Mouse (Mus musculus): ENCODE data around the gene Tmem9. TPM values are rescaled to one million over a fixed set of nuclear protein-coding genes. Genes with fewer than 3 reads are reported as not detected.

Gene Tmem9
- 7.1 and 12.5 TPM in 2 replicates for polyA plus RNA-seq (2012; ENCODE audit: low replicate concordance)

GRCm38 (mm10) chr1:136007211-136008158, at the start of gene Tmem9:
Gene Tmem9, plus strand, starts transcription at chr1:136008150.

DNA sequence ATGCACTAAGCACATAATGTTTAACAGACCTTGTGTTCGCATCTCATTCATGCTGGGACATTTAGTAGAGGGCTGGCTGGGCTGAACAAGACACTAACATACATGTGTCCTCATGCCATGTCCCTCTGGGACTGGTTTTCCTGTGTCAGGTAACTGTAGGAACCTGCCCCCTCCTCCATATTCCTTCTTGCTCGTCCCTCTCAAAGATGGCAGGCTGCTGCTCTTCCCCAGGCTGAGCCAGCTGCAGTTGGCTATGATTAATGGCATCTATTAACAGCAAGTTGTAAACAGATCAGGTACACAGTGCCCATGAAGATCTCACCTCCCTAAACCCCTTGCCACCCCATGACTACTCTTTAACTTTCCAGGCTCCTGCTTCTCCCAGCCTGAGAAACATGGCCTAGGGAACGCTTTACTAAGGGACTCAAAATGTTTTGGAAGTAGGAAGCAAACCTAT, 1.6 kb upstream of the Tmem9 start, which contains the start of gene Igfn1:
Igfn1 (minus strand) TSS at position 51 of the 457 bp plus-strand sequence.

GRCm38 (mm10) chr1:136050312-136051012, 42.5 kb downstream of the Tmem9 start, which contains the start of gene Ascl5:
Gene Ascl5, plus strand, starts transcription at chr1:136050804.

GRCm38 (mm10) chr1:136052547-136052946, 44.6 kb downstream of the Tmem9 start, which contains the start of gene Cacna1s:
Gene Cacna1s, plus strand, starts transcription at chr1:136052750.

Other genes with a start within 250 kb of the Tmem9 start
- 2.3 and 2.8 TPM in 2 replicates for gene Phlda3, start 242.0 kb upstream of the Tmem9 start, polyA plus RNA-seq (2012; ENCODE audit: low replicate concordance)
- gene Tnni1, start 228.7 kb upstream of the Tmem9 start, polyA plus RNA-seq (2012; ENCODE audit: low replicate concordance) = 0.42 TPM in 1 of 2 replicates, not detected in the other
- gene Lad1, start 189.6 kb upstream of the Tmem9 start, polyA plus RNA-seq (2012; ENCODE audit: low replicate concordance) = 3.9 and 6.1 TPM in 2 replicates
- 0.13 and 0.20 TPM in 2 replicates for gene Tnnt2, start 171.8 kb upstream of the Tmem9 start, polyA plus RNA-seq (2012; ENCODE audit: low replicate concordance)
- not detected in 2 replicates for gene Pkp1, start 88.9 kb upstream of the Tmem9 start, polyA plus RNA-seq (2012; ENCODE audit: low replicate concordance)
- 0.02 and 0.03 TPM in 2 replicates for gene Igfn1, start 1.8 kb upstream of the Tmem9 start, polyA plus RNA-seq (2012; ENCODE audit: low replicate concordance)
- gene Ascl5, start 42.7 kb downstream of the Tmem9 start, polyA plus RNA-seq (2012; ENCODE audit: low replicate concordance) = not detected in 2 replicates
- gene Cacna1s, start 44.6 kb downstream of the Tmem9 start, polyA plus RNA-seq (2012; ENCODE audit: low replicate concordance) = 11.2 and 17.2 TPM in 2 replicates
- gene Kif21b, start 123.2 kb downstream of the Tmem9 start, polyA plus RNA-seq (2012; ENCODE audit: low replicate concordance) = 110 and 148 TPM in 2 replicates
- not detected in 2 replicates for gene Mroh3, start 204.7 kb downstream of the Tmem9 start, polyA plus RNA-seq (2012; ENCODE audit: low replicate concordance)
- gene Inava, start 226.1 kb downstream of the Tmem9 start, polyA plus RNA-seq (2012; ENCODE audit: low replicate concordance) = 0.19 and 0.29 TPM in 2 replicates